Mouse (Mus musculus) cerebellum, adult (tissue): ENCODE measurements around the gene Nlrc5.

Experiments used
- ATAC-seq: cut with Nextera tagmentation; 2 replicates; pipeline ENCODE4 v1.9.2; 2017; ENCODE audit warnings: mild to moderate bottlenecking, moderate library complexity, mixed read lengths; ENCODE audit not compliant: insufficient number of reproducible peaks, low FRiP score, low TSS enrichment

The Nlrc5 gene

GRCm38 (mm10) chr8:94519021-94519420, 84.9 kb downstream of the Nlrc5 start:
- ATAC-seq: no peak

- no peak for ATAC-seq
Measured at GRCm38 (mm10) chr8:94521481-94521880, 87.3 kb downstream of the Nlrc5 start.

- no peak for ATAC-seq
Measured at GRCm38 (mm10) chr8:94522482-94522881, 88.3 kb downstream of the Nlrc5 start.

- ATAC-seq: no peak
Measured at GRCm38 (mm10) chr8:94524554-94524953, 90.4 kb downstream of the Nlrc5 start.

- ATAC-seq: no peak
Measured at GRCm38 (mm10) chr8:94527178-94527577, 93.0 kb downstream of the Nlrc5 start.

- ATAC-seq: no peak
Measured at GRCm38 (mm10) chr8:94528245-94528644, 94.1 kb downstream of the Nlrc5 start.

- ATAC-seq: no peak
Measured at GRCm38 (mm10) chr8:94529875-94530274, 95.7 kb downstream of the Nlrc5 start.

- ATAC-seq: no peak
Measured at GRCm38 (mm10) chr8:94530643-94531042, 96.5 kb downstream of the Nlrc5 start.

- ATAC-seq: no peak
Measured at GRCm38 (mm10) chr8:94532000-94532399, 97.8 kb downstream of the Nlrc5 start.

- no peak for ATAC-seq
Measured at GRCm38 (mm10) chr8:94532525-94532872, 98.3 kb downstream of the Nlrc5 start.

GRCm38 (mm10) chr8:94532873-94533671, 98.9 kb downstream of the Nlrc5 start, which contains the start of gene Cpne2:
Cpne2 (plus strand) TSS chr8:94532990.
- ATAC-seq: peak; percentile 28

GRCm38 (mm10) chr8:94534612-94535011, 100.5 kb downstream of the Nlrc5 start:
- ATAC-seq: no peak

- no peak for ATAC-seq
Measured at GRCm38 (mm10) chr8:94535631-94536030, 101.5 kb downstream of the Nlrc5 start.

- ATAC-seq: no peak
Measured at GRCm38 (mm10) chr8:94537456-94537855, 103.3 kb downstream of the Nlrc5 start.

GRCm38 (mm10) chr8:94540025-94540424, 105.9 kb downstream of the Nlrc5 start:
- no peak for ATAC-seq

- no peak for ATAC-seq
Measured at GRCm38 (mm10) chr8:94540889-94541795, 107.0 kb downstream of the Nlrc5 start.

- ATAC-seq: no peak
Measured at GRCm38 (mm10) chr8:94543981-94544380, 109.8 kb downstream of the Nlrc5 start.

- ATAC-seq: no peak
Measured at GRCm38 (mm10) chr8:94549041-94549440, 114.9 kb downstream of the Nlrc5 start.

GRCm38 (mm10) chr8:94549482-94549881, 115.3 kb downstream of the Nlrc5 start:
- ATAC-seq: no peak

- no peak for ATAC-seq
Measured at GRCm38 (mm10) chr8:94549998-94550397, 115.8 kb downstream of the Nlrc5 start.
